Mouse (Mus musculus) cerebellum, adult 2 months (tissue): ENCODE data around the gene Pde12. TPM values are rescaled to one million over a fixed set of nuclear protein-coding genes. Genes with fewer than 3 reads are reported as not detected.

Experiments
- DNase-seq, 2 experiments: peaks; one replicate each; pipeline ENCODE4 v3.0.0; 2021
- H3K27ac ChIP-seq: fragments of 200-500 bp; 2 replicates; pipeline ENCODE4 v1.5.1; 2012; ENCODE audit warnings: low read length, control low read depth, inconsistent platforms; ENCODE audit not compliant: insufficient read depth
- H3K27me3 ChIP-seq: fragments of 200-500 bp; 2 replicates; pipeline ENCODE4 v1.6.1; 2012; ENCODE audit warnings: inconsistent platforms, mild to moderate bottlenecking, low read length, moderate library complexity; ENCODE audit not compliant: control insufficient read depth, insufficient read depth
- H3K4me1 ChIP-seq: fragments of 200-500 bp; 2 replicates; pipeline ENCODE4 v1.6.1; 2011; ENCODE audit warnings: low read length; ENCODE audit not compliant: control insufficient read depth, insufficient read depth
- H3K4me3 ChIP-seq: fragments of 200-500 bp; replicated peaks from 2 replicates; pipeline ENCODE3; 2011; ENCODE audit warnings: mild to moderate bottlenecking, low read depth, low read length, control low read depth; ENCODE audit not compliant: insufficient read depth
- CTCF ChIP-seq: fragments of 200-500 bp; IDR thresholded peaks from 2 replicates; pipeline ENCODE4 v1.5.1; 2011; ENCODE audit warnings: low read depth, mild to moderate bottlenecking, control low read depth, low read length, moderate library complexity, borderline replicate concordance; ENCODE audit not compliant: insufficient read depth
- POLR2A ChIP-seq: fragments of 200-500 bp; IDR thresholded peaks from 2 replicates; pipeline ENCODE4 v1.6.1; 2011; ENCODE audit warnings: low read length, control low read depth, borderline replicate concordance; ENCODE audit not compliant: insufficient read depth
- WGBS: fragments of 180-500 bp; shearing (Covaris S2); methylation state at CpG from one replicate; pipeline ENCODE4 v1.1.7; 2018; 5-methylcytosine and 5-hydroxymethylcytosine counted together
- polyA plus RNA-seq: library from polyadenylated mRNA; depleted of rRNA; stranded (reverse); fragments of >200 nt; gene quantifications from 2 replicates; pipeline ENCODE4 v1.2.3, GENCODE M21; 2012

Gene Pde12
- polyA plus RNA-seq, 1 experiment: 5.3 TPM

DNA sequence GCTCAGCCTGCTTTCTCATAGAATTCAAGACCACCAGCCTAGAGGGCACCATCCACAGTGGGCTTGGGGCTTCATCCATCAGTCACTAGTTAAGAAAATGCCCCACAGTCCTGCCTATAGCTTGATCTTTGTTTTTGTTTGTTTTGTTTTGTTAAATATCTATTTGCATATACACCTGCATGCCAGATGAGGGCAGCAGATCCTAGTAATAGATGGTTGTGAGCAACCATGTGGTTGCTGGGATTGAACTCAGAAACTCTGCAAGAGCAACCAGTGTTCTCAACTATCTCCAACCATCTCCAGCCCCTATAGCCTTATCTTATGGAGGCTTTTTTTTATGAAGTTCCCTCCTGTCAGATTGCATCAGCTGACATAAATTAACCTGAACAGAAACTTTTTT, 17.8 kb downstream of the Pde12 start:
- Histone ChIP-seq H3K4me1 (no peaks in the 10 kb centered on the region), H3K27me3 (no peaks in the 10 kb centered on the region), H3K27ac (no peak overlapping the region), H3K4me3 (no peak overlapping the region)
- DNase-seq: no peak
- TF ChIP-seq CTCF (no peak), POLR2A (no peak)

- 73% methylated on average over 2 of the region's 2 CpGs for WGBS
These were observed 21.9 kb downstream of the Pde12 start for GRCm38 (mm10) chr14:26647811-26648210.

GRCm38 (mm10) chr14:26645989-26646650, 23.6 kb downstream of the Pde12 start:
- no peaks in the 10 kb centered on the region for H3K4me1 ChIP-seq
- H3K27me3 ChIP-seq: no peaks in the 10 kb centered on the region
- H3K4me3 ChIP-seq: no peak overlapping the region
- TF ChIP-seq POLR2A: no peak
- TF ChIP-seq CTCF: no peak
- no peak overlapping the region for H3K27ac ChIP-seq
- 40% methylated on average over 5 of the region's 5 CpGs for WGBS
- no peak for DNase-seq

More at GRCm38 (mm10) chr14:26647811-26648210, 21.9 kb downstream of the Pde12 start:
- Histone ChIP-seq H3K27me3 (no peaks in the 10 kb centered on the region), H3K4me1 (no peaks in the 10 kb centered on the region), H3K27ac (no peak overlapping the region), H3K4me3 (no peak overlapping the region)
- DNase-seq: no peak
- TF ChIP-seq POLR2A: no peak

GRCm38 (mm10) chr14:26643006-26643624, 26.6 kb downstream of the Pde12 start:
- WGBS: 34% methylated on average over 3 of the region's 3 CpGs
- Histone ChIP-seq H3K27me3 (no peaks in the 10 kb centered on the region), H3K4me1 (no peaks in the 10 kb centered on the region), H3K4me3 (no peak overlapping the region), H3K27ac (no peak overlapping the region)
- no peak for TF ChIP-seq POLR2A
- DNase-seq: no peak

DNA sequence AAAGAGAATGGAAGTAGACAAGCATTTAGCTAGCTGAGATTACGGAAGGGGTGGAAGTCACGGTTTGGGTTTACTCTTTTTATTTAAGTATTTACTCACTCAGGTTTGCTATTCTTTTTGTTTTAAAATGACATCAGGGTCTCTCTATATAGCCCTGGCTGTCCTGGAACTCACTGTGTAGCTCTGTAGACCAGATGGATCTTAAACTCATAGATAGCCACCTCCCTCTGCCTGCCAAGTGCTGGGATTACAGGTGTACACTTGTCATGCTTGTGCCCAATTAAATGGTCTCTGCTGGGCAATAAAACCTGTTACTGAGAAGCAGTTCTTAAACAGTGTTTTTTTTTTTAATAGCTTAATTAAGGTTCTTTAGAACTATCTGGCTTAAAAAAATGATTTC, 29.7 kb downstream of the Pde12 start:
- H3K27me3 ChIP-seq: no peaks in the 10 kb centered on the region
- 9% methylated on average over 2 of the region's 2 CpGs for WGBS
- TF ChIP-seq POLR2A (no peak), CTCF (peak; percentile 50; the same call in 1 of the 2 replicates)
- H3K4me1 ChIP-seq: no peaks in the 10 kb centered on the region
- peak in 1 of 2 experiments; percentile 57 for DNase-seq
- H3K27ac ChIP-seq: no peak overlapping the region
- peak overlapping the region; percentile 42 for H3K4me3 ChIP-seq

GRCm38 (mm10) chr14:26639251-26639650, 30.4 kb downstream of the Pde12 start:
- TF ChIP-seq CTCF (no peak), POLR2A (no peak)
- Histone ChIP-seq H3K4me1 (no peaks in the 10 kb centered on the region), H3K4me3 (peak overlapping the region; percentile 68), H3K27ac (0 out of 2 replicates have a peak overlapping the region, but pooled peaks have one; percentile 17), H3K27me3 (no peaks in the 10 kb centered on the region)
- 1% methylated on average over 11 of the region's 11 CpGs for WGBS
- no peak for DNase-seq

GRCm38 (mm10) chr14:26638708-26639084, 31.0 kb downstream of the Pde12 start:
- Histone ChIP-seq H3K27ac (peak overlapping the region; percentile 74; the same call in 1 of the 2 replicates), H3K4me1 (no peaks in the 10 kb centered on the region), H3K4me3 (peak overlapping the region; percentile 68), H3K27me3 (no peaks in the 10 kb centered on the region)
- DNase-seq: peak in 1 of 2 experiments; percentile 49
- 0% methylated on average over 16 of the region's 16 CpGs for WGBS
- TF ChIP-seq CTCF (no peak), POLR2A (no peak)

- under 1% methylated on average over 83 of the region's 83 CpGs for WGBS
- H3K4me3 ChIP-seq: peak within 1 kb of the TSS; percentile 68
- peak; percentile 98 to 100 for DNase-seq
- H3K27ac ChIP-seq: peak within 1 kb of the TSS; percentile 74
- H3K27me3 ChIP-seq: no peaks in the 10 kb centered on the region
- TF ChIP-seq POLR2A: peak; percentile 79
- TF ChIP-seq CTCF: no peak
- H3K4me1 ChIP-seq: no peaks in the 10 kb centered on the region
These were observed 31.6 kb downstream of the Pde12 start, which contains the start of gene Arf4 for GRCm38 (mm10) chr14:26637851-26638707. Gene Arf4, plus strand, starts transcription at chr14:26638074.
